Mouse (Mus musculus): ENCODE data around the gene Pde4d.
A peak's percentile ranks its signal among the peaks of the same experiment; 100 is the strongest.

The Pde4d gene

GRCm38 (mm10) chr13:108449116-108450097 lies at the start of gene Pde4d:
TSS of gene Pde4d (plus strand) at chr13:108449948.
- DNase-seq: no peak

GRCm38 (mm10) chr13:108403197-108403596 lies 46.6 kb upstream of the Pde4d start:
- DNase-seq: no peak

DNA sequence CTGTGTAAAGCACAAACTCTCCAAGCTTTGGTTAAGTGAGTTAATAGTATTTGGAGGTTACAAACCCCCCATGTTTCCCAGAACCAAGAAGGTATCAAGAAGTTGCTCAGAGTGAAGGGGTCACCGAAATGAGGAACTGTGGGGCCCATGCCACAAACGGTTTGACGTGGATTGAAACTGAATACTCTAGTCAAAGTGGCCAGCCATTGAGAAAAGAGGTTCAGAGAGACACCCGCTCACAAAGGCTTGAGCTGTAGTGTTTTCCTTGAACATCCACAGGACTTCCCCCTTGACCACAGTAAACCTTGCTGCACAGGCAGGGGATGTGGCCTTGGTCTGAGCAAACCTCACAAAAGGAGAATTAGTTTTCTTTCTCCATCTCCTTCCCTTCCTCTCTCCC lies 45.4 kb upstream of the Pde4d start:
- no peak for DNase-seq

DNA sequence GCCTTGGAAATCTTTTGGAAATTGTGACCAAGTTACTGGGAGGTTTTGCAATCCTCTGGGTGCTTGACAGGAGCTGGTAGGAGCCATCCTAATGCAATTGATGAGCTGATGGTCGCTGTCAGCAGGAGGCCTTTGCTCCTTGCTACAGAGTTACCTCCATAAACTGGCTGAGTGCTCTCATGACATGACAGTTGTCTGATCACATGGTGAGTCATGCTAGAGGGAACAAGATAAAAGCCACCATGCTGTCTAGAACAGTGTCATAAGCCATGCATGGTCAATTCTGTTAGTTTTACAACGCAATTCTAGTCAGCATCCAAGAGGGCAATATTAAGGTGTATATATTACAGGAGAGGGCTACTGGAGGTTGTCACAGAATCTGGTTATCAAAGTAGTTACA lies 34.3 kb upstream of the Pde4d start:
- no peak for DNase-seq

GRCm38 (mm10) chr13:108418741-108419507 lies 30.8 kb upstream of the Pde4d start:
- DNase-seq: no peak

- DNase-seq: no peak
Observed at GRCm38 (mm10) chr13:108426322-108426721, 23.4 kb upstream of the Pde4d start.

- no peak for DNase-seq
Observed at GRCm38 (mm10) chr13:108428809-108429208, 20.9 kb upstream of the Pde4d start.

DNA sequence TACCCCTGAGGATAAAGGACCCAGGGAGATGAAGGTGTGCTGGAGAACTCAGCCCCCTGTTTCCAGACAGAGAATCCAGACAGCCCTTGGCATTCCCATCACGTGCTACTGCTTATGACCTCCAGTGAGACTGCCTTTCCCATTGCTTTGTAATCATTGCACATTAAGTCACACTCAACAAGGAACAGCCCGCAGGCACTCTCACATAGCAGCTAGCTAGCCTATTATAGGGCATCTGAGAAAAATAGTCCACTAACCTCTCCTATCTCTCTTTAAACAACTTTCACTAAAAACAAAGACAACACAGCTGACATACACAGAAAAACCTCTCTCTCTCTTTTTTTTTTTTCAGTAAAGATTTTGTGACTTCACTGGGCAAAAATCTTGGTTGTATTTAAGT lies 20.1 kb upstream of the Pde4d start:
- no peak for DNase-seq

DNA sequence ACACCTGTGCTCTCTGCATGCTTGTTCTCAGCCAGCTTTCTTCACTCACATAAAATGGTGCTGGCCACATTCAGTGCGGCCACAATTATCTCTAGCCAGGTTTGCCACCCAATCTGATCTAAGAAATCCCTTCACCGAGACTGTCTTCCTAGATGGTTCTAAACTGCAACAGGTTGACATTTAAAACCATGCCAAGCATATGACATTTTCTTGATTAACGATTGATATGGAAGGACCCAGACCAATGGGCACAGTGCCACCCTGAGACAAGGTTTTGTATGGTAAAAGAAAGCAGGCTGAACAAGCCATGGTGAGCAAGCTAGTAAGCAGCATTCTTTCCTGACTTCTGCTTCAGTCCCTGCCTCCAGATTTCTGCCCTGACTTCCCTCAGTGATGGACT lies 18.0 kb upstream of the Pde4d start:
- DNase-seq: peak; percentile 9 to 31

DNA sequence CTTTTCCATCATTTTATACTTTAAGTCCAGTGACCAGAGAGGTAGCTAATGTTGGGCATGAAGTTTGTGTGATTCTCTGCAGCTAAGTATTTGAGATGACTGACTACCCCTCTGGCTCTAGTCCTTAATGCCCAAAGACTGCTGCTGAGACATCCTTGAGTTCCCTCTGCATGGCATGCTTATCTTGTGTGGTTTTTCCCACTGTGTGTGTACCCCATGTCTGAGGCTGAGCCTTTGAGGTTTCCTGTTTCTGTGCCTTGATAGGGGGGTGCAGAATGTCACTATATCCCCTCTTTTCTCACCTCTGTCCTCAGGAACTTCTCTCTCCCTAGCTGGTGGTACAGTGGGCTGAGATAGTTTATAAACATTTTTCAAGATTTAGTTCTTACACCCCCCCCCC lies 14.1 kb upstream of the Pde4d start:
- DNase-seq: no peak

DNA sequence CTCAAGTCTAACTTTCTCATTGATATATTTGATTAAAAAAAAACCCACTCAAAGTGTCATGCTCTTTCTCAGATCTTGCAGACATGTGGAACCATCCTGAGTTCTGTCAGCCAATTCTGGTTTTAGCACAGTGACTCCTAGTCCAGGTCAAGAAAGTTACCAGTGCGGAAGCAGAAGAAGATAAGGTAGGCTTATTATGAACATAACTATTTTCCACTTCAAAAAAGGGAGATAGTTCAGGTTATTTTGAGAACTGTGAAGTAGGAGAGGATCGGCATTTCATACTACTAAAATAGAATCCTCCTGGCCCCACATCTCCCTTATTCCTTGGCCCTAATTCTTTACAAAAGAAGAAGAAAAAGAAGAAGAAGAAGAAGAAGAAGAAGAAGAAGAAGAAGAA lies 12.3 kb upstream of the Pde4d start:
- no peak for DNase-seq

DNA sequence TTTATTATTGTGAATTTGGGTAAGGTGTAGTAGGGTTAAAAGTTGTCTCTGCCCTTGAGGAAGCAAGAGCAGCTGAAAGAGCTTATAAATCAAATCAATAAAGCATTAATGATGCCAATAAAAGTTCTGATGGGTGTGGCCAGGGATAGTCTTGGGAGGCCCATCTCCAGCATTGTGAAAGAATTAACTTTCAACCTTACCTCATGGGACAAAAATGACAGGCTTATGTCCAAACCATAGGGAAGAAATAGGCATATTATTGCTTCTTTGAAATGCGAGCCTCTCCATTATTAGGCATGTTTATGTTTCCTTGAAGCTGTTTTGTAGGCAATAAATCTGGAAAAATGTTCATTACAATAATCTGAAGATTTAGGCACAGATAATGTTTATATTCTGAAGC lies 10.7 kb upstream of the Pde4d start:
- DNase-seq: no peak

DNA sequence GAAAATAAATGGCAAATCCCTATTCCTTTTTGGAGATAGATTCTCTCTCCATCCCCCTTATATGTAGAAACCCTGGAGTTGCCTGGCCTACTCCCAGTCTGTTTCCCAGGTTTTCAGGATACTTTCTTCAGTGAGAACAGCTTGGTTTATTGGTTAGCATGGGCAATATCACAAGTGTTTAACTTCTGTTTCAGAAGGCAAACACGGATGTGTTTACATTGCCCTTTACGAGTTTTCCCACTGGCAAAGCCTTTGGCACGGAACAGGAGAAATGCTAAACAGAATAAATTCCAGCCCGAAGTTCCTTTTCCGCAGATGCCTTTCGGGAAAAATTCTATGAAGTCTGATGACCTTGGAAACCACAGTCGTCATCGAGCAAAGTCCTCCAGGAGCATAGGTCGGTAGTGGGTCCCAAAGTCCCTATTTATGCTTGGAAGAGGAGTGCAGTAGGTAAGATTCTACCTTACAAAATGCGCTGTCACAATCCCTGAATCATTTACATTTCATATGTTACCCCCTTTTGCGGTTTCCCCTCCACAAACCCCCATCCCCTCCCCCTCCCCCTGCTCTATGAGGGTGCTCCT lies 1.3 kb upstream of the Pde4d start:
- DNase-seq: no peak

GRCm38 (mm10) chr13:108451122-108451521 lies 1.4 kb downstream of the Pde4d start:
- no peak for DNase-seq

DNA sequence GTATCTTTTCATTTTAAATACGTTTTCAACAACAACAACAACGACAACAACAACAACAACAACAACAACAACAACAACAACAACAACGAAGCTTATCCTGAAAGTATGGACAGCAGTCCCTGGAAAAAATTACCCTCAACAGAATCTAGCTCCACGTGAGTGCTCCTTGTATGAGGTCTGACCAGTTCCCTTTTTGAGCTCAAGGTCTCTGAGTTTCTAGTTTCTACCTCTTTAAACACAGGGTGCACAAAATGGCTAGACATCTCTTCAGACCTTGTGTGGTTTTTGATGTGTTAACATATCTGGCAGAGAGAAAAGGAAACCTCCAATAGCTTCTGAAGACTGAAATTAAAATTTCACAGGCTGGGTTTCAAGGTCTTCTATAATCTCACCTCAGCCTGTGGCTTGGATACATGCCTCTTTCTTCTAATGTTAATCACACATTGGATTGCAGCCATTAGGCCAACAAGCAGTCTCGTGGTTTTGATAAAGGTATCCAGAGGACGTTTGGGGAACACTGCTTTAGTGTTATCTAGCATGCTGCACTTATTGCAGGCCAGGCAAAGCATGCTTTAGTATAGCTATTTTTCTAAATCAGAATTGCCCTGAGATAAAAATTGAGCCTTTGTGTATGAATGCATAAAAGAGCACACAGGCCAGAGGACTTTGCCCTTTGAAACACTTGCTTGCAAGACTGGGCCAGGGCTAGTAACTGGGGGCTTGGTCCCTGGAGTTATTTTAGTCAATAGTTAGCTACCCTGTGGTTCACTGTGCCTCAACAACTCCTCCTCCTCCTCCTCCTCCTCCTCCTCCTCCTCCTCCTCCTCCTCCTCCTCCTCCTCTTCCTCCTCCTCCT lies 3.5 kb downstream of the Pde4d start:
- DNase-seq: no peak

- no peak for DNase-seq
Observed at GRCm38 (mm10) chr13:108462518-108462917, 12.8 kb downstream of the Pde4d start.

- no peak for DNase-seq
Observed at GRCm38 (mm10) chr13:108465755-108466154, 16.0 kb downstream of the Pde4d start.

- DNase-seq: no peak
Observed at GRCm38 (mm10) chr13:108467046-108467445, 17.3 kb downstream of the Pde4d start.

- DNase-seq: no peak
Observed at GRCm38 (mm10) chr13:108480451-108480850, 30.7 kb downstream of the Pde4d start.

DNA sequence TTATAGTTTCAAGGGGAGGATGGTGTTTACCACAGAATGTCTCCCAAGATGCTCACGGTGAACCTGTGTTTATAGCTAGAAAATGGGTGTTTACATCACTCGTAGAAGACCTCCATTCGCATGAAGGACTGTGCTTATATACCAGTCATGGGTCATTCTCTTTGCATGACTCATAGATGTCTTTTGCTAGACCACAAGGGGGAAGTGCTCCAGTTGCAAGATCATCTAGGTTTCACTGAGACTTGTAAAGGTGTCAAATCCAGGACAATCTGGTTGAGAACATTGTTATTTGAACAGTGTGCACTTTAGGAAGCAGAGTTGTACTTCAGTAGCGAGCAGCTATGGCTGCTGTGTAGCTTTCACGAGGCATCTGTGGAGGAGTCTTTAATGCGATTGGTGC lies 35.3 kb downstream of the Pde4d start:
- no peak for DNase-seq

GRCm38 (mm10) chr13:108487066-108487465 lies 37.3 kb downstream of the Pde4d start:
- DNase-seq: no peak

DNA sequence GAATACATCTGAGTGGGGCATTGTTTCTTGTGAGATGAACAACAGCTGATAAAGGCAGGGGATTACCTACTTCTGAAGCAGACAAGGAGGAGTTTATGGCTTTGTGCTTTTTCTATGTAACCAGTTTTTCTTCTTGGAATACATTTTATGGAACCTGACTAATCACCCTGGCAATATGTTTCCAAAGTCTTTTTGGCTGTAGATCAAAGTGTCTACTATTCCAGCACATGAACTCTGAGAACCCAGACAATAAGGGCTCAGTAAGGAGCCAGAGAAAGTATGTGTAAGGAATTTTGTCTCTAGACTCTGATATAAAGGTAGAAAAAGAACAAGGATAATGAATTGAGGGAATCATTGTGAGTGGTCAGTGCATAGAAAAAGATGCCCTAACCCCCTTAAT lies 40.1 kb downstream of the Pde4d start:
- DNase-seq: no peak

- DNase-seq: no peak
Observed at GRCm38 (mm10) chr13:108490872-108491271, 41.1 kb downstream of the Pde4d start.

Measured in cerebellum, postnatal 14 days (tissue).